Comparison of ENCODE assay signal across 29 mouse cellular contexts in the genomic region with DNA sequence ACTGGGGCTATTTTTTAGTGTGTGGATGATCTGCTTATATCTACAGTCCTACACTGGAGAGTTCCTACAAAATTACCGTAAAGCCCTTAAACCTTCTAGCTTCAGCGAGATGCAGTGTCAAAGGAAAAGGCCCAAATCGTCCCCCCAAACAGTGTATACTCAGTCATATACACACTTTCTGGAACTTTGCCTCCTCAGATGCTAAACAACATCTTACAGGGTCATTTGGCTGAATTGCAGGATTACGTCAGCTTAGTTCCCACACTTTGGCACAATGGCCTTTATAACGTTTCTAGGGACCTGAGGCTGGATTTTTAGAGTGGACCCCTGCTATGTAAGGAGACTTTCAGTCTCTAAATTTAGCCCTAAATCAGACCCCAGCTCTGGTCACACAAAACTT. TPM values are rescaled to one million over a fixed set of nuclear protein-coding genes. Genes with fewer than 3 reads are reported as not detected.
DNase-seq lines count a peak whose midpoint lies in the region; ATAC-seq and TF ChIP-seq lines count a peak whose summit lies in the region.
"Had no signal": no experiment of that assay in that cellular context is flagged by ENCODE, and none has a peak within 500 bp of the region (broad histone marks: within the 10 kb centered on the region; RNA-seq: fewer than 3 reads in every experiment).

No protein-coding gene starts in this region.

- no peaks in the 10 kb centered on the region for H3K36me3 ChIP-seq in forebrain, embryonic 14.5 days (ENCODE audit: control insufficient read depth, insufficient read depth, low read length)
- no peaks in the 10 kb centered on the region for H3K36me3 ChIP-seq in forebrain, postnatal 0 days (ENCODE audit: insufficient read depth)
- H3K36me3 ChIP-seq in forebrain, embryonic 16.5 days (ENCODE audit: control insufficient read depth, insufficient read depth) = no peaks in the 10 kb centered on the region
- no peaks in the 10 kb centered on the region for H3K36me3 ChIP-seq in forebrain, embryonic 10.5 days (replicated peaks)
- no peaks in the 10 kb centered on the region for H3K36me3 ChIP-seq in midbrain, embryonic 11.5 days (ENCODE audit: control insufficient read depth, insufficient read depth, low read length)
- no peaks in the 10 kb centered on the region for H3K36me3 ChIP-seq in midbrain, postnatal 0 days (ENCODE audit: insufficient read depth, low read length)
- H3K36me3 ChIP-seq: embryonic facial prominence, embryonic 13.5 days; embryonic facial prominence, embryonic 15.5 days; G1E had no signal

- TF ChIP-seq CTCF in forebrain, postnatal 0 days (IDR thresholded peaks at IDR 0.05; ENCODE audit: low read depth) = no peak
- TF ChIP-seq CTCF in midbrain, postnatal 0 days (IDR thresholded peaks at IDR 0.05) = no peak
- no peak for TF ChIP-seq CTCF in brain, embryonic 14.5 days (IDR thresholded peaks at IDR 0.05; ENCODE audit: borderline replicate concordance, extremely low read depth, insufficient read depth, insufficient read length)

- peak; percentile 54 for DNase-seq in forebrain, embryonic 14.5 days (ENCODE audit: low spot score)
- DNase-seq in forebrain, postnatal 0 days = no peak
- DNase-seq in forebrain, embryonic 10.5 days (ENCODE audit: extremely low spot score, low spot score) = no peak
- peak; percentile 56 for DNase-seq in midbrain, embryonic 11.5 days (ENCODE audit: low spot score, missing footprints)
- no peak for DNase-seq in midbrain, postnatal 0 days (ENCODE audit: low spot score)
- DNase-seq in brain, embryonic 14.5 days (ENCODE audit: low read depth) = peak; percentile 58
- DNase-seq: adrenal gland, adult 8-10 months; adrenal gland, postnatal 14 days; adrenal gland, postnatal 36 days; B cell, adult 2 months; cerebellum, adult 11 months; cerebellum, adult 18-20 months; cerebellum, adult 8-10 months; cerebellum, adult 9-11 months; cerebellum, postnatal 14 days; cerebellum, postnatal 36 days; embryo, embryonic 11 days had no signal

- H3K4me1 ChIP-seq in forebrain, embryonic 14.5 days (ENCODE audit: control insufficient read depth, insufficient read depth, low read length) = no peaks in the 10 kb centered on the region
- no peaks in the 10 kb centered on the region for H3K4me1 ChIP-seq in forebrain, postnatal 0 days (ENCODE audit: insufficient read depth)
- H3K4me1 ChIP-seq in forebrain, embryonic 16.5 days (replicated peaks; ENCODE audit: control insufficient read depth, insufficient read depth, low read length) = no peaks in the 10 kb centered on the region
- no peaks in the 10 kb centered on the region for H3K4me1 ChIP-seq in forebrain, embryonic 10.5 days
- H3K4me1 ChIP-seq in midbrain, embryonic 11.5 days (ENCODE audit: control insufficient read depth, insufficient read depth, low read length) = no peaks in the 10 kb centered on the region
- H3K4me1 ChIP-seq in midbrain, postnatal 0 days (ENCODE audit: insufficient read depth, low read length) = no peaks in the 10 kb centered on the region
- H3K4me1 ChIP-seq: embryonic facial prominence, embryonic 13.5 days; embryonic facial prominence, embryonic 15.5 days had no signal

- 0 out of 2 replicates have a peak, but pooled peaks have one; percentile 20 for ATAC-seq in forebrain, embryonic 14.5 days
- no peak for ATAC-seq in forebrain, postnatal 0 days
- ATAC-seq in forebrain, embryonic 16.5 days = peak; percentile 61
- no peak for ATAC-seq in midbrain, embryonic 11.5 days (ENCODE audit: low FRiP score)
- no peak for ATAC-seq in midbrain, postnatal 0 days (ENCODE audit: low FRiP score)
- ATAC-seq: activated CD4-positive, CD25-positive, alpha-beta regulatory T cell, adult 4 months; CD4-positive, CD25-positive, alpha-beta regulatory T cell, adult 4 months; Patski had no signal

- no peak overlapping the region for H3K9ac ChIP-seq in forebrain, embryonic 14.5 days (ENCODE audit: low read length)
- H3K9ac ChIP-seq in forebrain, postnatal 0 days = no peak overlapping the region
- no peak overlapping the region for H3K9ac ChIP-seq in forebrain, embryonic 16.5 days (replicated peaks; ENCODE audit: low read depth, low read length)
- no peak overlapping the region for H3K9ac ChIP-seq in midbrain, embryonic 11.5 days (ENCODE audit: low read length)
- H3K9ac ChIP-seq in midbrain, postnatal 0 days (replicated peaks; ENCODE audit: low read length, poor library complexity, severe bottlenecking) = no peak overlapping the region
- H3K9ac ChIP-seq: embryonic facial prominence, embryonic 13.5 days; embryonic facial prominence, embryonic 15.5 days had no signal

- no peak overlapping the region for H3K4me2 ChIP-seq in forebrain, embryonic 14.5 days (ENCODE audit: low read length)
- H3K4me2 ChIP-seq in forebrain, postnatal 0 days (ENCODE audit: low read depth) = no peak overlapping the region
- no peak overlapping the region for H3K4me2 ChIP-seq in forebrain, embryonic 16.5 days (ENCODE audit: low read length)
- no peak overlapping the region for H3K4me2 ChIP-seq in midbrain, embryonic 11.5 days
- no peak overlapping the region for H3K4me2 ChIP-seq in midbrain, postnatal 0 days (ENCODE audit: low read depth, low read length, poor library complexity, severe bottlenecking)
- H3K4me2 ChIP-seq: embryonic facial prominence, embryonic 13.5 days; embryonic facial prominence, embryonic 15.5 days had no signal

- WGBS in forebrain, embryonic 14.5 days = 46% methylated on average over 5 of the region's 5 CpGs
- 37% methylated on average over 5 of the region's 5 CpGs for WGBS in forebrain, postnatal 0 days
- WGBS in forebrain, embryonic 16.5 days = 43% methylated on average over 5 of the region's 5 CpGs
- WGBS in forebrain, embryonic 10.5 days = 68% methylated on average over 5 of the region's 5 CpGs
- 68% methylated on average over 5 of the region's 5 CpGs for WGBS in midbrain, embryonic 11.5 days
- 67% methylated on average over 5 of the region's 5 CpGs for WGBS in midbrain, postnatal 0 days

- no peak overlapping the region for H3K27ac ChIP-seq in forebrain, embryonic 14.5 days (ENCODE audit: low read depth, low read length)
- no peak overlapping the region for H3K27ac ChIP-seq in forebrain, postnatal 0 days (ENCODE audit: low read depth, low read length)
- H3K27ac ChIP-seq in forebrain, embryonic 16.5 days (ENCODE audit: low read length) = no peak overlapping the region
- no peak overlapping the region for H3K27ac ChIP-seq in forebrain, embryonic 10.5 days
- no peak overlapping the region for H3K27ac ChIP-seq in midbrain, embryonic 11.5 days (ENCODE audit: low read depth, low read length)
- no peak overlapping the region for H3K27ac ChIP-seq in midbrain, postnatal 0 days (ENCODE audit: low read depth, low read length)
- H3K27ac ChIP-seq: embryonic facial prominence, embryonic 13.5 days; embryonic facial prominence, embryonic 15.5 days had no signal

- H3K4me3 ChIP-seq in forebrain, embryonic 14.5 days (ENCODE audit: low read depth, low read length) = no peak overlapping the region
- H3K4me3 ChIP-seq in forebrain, postnatal 0 days (ENCODE audit: low read depth, low read length) = no peak overlapping the region
- H3K4me3 ChIP-seq in forebrain, embryonic 16.5 days (replicated peaks; ENCODE audit: low read length) = no peak overlapping the region
- H3K4me3 ChIP-seq in forebrain, embryonic 10.5 days = no peak overlapping the region
- H3K4me3 ChIP-seq in midbrain, embryonic 11.5 days (ENCODE audit: low read depth, low read length) = no peak overlapping the region
- H3K4me3 ChIP-seq in midbrain, postnatal 0 days (ENCODE audit: low read depth, low read length) = no peak overlapping the region
- H3K4me3 ChIP-seq: embryonic facial prominence, embryonic 13.5 days; embryonic facial prominence, embryonic 15.5 days; erythroblast, embryonic 14.5 days had no signal

- no peak for TF ChIP-seq POLR2A in brain, embryonic 14.5 days (IDR thresholded peaks at IDR 0.05; ENCODE audit: borderline replicate concordance, extremely low read depth, insufficient read depth, insufficient read length, poor library complexity, severe bottlenecking)

- H3K27me3 ChIP-seq in forebrain, embryonic 14.5 days (replicated peaks; ENCODE audit: control insufficient read depth, insufficient read depth, low read length) = no peaks in the 10 kb centered on the region
- H3K27me3 ChIP-seq in forebrain, postnatal 0 days (ENCODE audit: insufficient read depth, low read length) = no peaks in the 10 kb centered on the region
- no peaks in the 10 kb centered on the region for H3K27me3 ChIP-seq in forebrain, embryonic 16.5 days (replicated peaks; ENCODE audit: control insufficient read depth, insufficient read depth, low read length)
- H3K27me3 ChIP-seq in forebrain, embryonic 10.5 days (ENCODE audit: poor library complexity, severe bottlenecking) = no peaks in the 10 kb centered on the region
- peaks cover 5% of the 10 kb centered on the region for H3K27me3 ChIP-seq in midbrain, embryonic 11.5 days (ENCODE audit: control insufficient read depth, insufficient read depth, low read length)
- H3K27me3 ChIP-seq in midbrain, postnatal 0 days (ENCODE audit: insufficient read depth, low read length) = no peaks in the 10 kb centered on the region
- H3K27me3 ChIP-seq: CH12.LX; embryonic facial prominence, embryonic 15.5 days; Patski had no signal

- H3K9me3 ChIP-seq in forebrain, embryonic 14.5 days (replicated peaks; ENCODE audit: control insufficient read depth, low read length) = no peaks in the 10 kb centered on the region
- no peaks in the 10 kb centered on the region for H3K9me3 ChIP-seq in forebrain, postnatal 0 days (ENCODE audit: low read length)
- no peaks in the 10 kb centered on the region for H3K9me3 ChIP-seq in forebrain, embryonic 16.5 days (ENCODE audit: control insufficient read depth, low read length)
- H3K9me3 ChIP-seq in forebrain, embryonic 10.5 days = no peaks in the 10 kb centered on the region
- no peaks in the 10 kb centered on the region for H3K9me3 ChIP-seq in midbrain, embryonic 11.5 days (ENCODE audit: control insufficient read depth, low read length)
- H3K9me3 ChIP-seq in midbrain, postnatal 0 days (ENCODE audit: low read length) = no peaks in the 10 kb centered on the region
- H3K9me3 ChIP-seq: embryonic facial prominence, embryonic 13.5 days; embryonic facial prominence, embryonic 15.5 days; G1E had no signal

RNA-seq across cellular contexts. Expression of gene Stambpl1, which starts 9.5 kb away (rescaled TPM):
- polyA plus RNA-seq in forebrain, embryonic 14.5 days (2014; fragmentation: Nextera tagmentation; extraction: Ambion mirVana) = 5.6 and 9.1 TPM in 2 replicates
- 22.8 and 23.6 TPM in 2 replicates for total RNA-seq in forebrain, postnatal 0 days (2014; rRNA removed)
- 11.0 and 17.7 TPM in 2 replicates for polyA plus RNA-seq in forebrain, postnatal 0 days (2015; fragmentation: Nextera tagmentation; extraction: Ambion mirVana)
- polyA plus RNA-seq in forebrain, embryonic 16.5 days (2015; fragmentation: Nextera tagmentation; extraction: Ambion mirVana) = 10.0 and 11.7 TPM in 2 replicates
- polyA plus RNA-seq in forebrain, embryonic 10.5 days (2016; fragmentation: Nextera tagmentation; extraction: Ambion mirVana) = 3.2 and 3.7 TPM in 2 replicates
- 1.6 and 1.9 TPM in 2 replicates for polyA plus RNA-seq in midbrain, embryonic 11.5 days (2014; fragmentation: Nextera tagmentation; extraction: Ambion mirVana)
- total RNA-seq in midbrain, postnatal 0 days (2014; rRNA removed) = 25.5 and 31.4 TPM in 2 replicates
- 19.3 and 22.2 TPM in 2 replicates for polyA plus RNA-seq in midbrain, postnatal 0 days (2015; fragmentation: Nextera tagmentation; extraction: Ambion mirVana)
- 4.9 and 7.6 TPM in 2 replicates for polyA plus RNA-seq in brain, embryonic 14.5 days (2012; rRNA removed)
- polyA plus RNA-seq: erythroblast, embryonic 14.5 days; G1E had no signal

RNA-seq across cellular contexts. Expression of gene Ankrd22, which starts 16.6 kb away (rescaled TPM):
- not detected in 2 replicates for polyA plus RNA-seq in forebrain, embryonic 14.5 days (2014; fragmentation: Nextera tagmentation; extraction: Ambion mirVana)
- total RNA-seq in forebrain, postnatal 0 days (2014; rRNA removed) = not detected in 2 replicates
- not detected in 2 replicates for polyA plus RNA-seq in forebrain, postnatal 0 days (2015; fragmentation: Nextera tagmentation; extraction: Ambion mirVana)
- not detected in 2 replicates for polyA plus RNA-seq in forebrain, embryonic 16.5 days (2015; fragmentation: Nextera tagmentation; extraction: Ambion mirVana)
- 0.05 and 0.14 TPM in 2 replicates for polyA plus RNA-seq in forebrain, embryonic 10.5 days (2016; fragmentation: Nextera tagmentation; extraction: Ambion mirVana)
- polyA plus RNA-seq in midbrain, embryonic 11.5 days (2014; fragmentation: Nextera tagmentation; extraction: Ambion mirVana) = not detected in 2 replicates
- total RNA-seq in midbrain, postnatal 0 days (2014; rRNA removed) = not detected in 2 replicates
- not detected in 2 replicates for polyA plus RNA-seq in midbrain, postnatal 0 days (2015; fragmentation: Nextera tagmentation; extraction: Ambion mirVana)
- 0.16 and 0.24 TPM in 2 replicates for polyA plus RNA-seq in brain, embryonic 14.5 days (2012; rRNA removed)
- total RNA-seq: adrenal gland, adult 18-20 months; adrenal gland, adult 8-10 months; adrenal gland, postnatal 14 days; adrenal gland, postnatal 36 days; CH12.LX had no signal
- polyA plus RNA-seq: activated CD4-positive, CD25-positive, alpha-beta regulatory T cell, adult 4 months; CD4-positive, CD25-positive, alpha-beta regulatory T cell, adult 4 months; erythroblast, embryonic 14.5 days; forebrain, embryonic 11.5 days; frontal cortex, adult 2 months; G1E had no signal

Comparison
In these comparisons a context has a peak if more than half of its experiments do, and no peak if none do; other contexts are left out.
1. ATAC-seq: peak in forebrain, embryonic 14.5 days (single experiment) and forebrain, embryonic 16.5 days (single experiment); none in forebrain, postnatal 0 days (single experiment), midbrain, embryonic 11.5 days (single experiment) and midbrain, postnatal 0 days (single experiment).
2. DNase-seq: peak in forebrain, embryonic 14.5 days (single experiment), midbrain, embryonic 11.5 days (single experiment) and brain, embryonic 14.5 days (single experiment); none in forebrain, postnatal 0 days (single experiment), forebrain, embryonic 10.5 days (single experiment) and midbrain, postnatal 0 days (single experiment).